Mouse (Mus musculus): ENCODE results near the gene Cidec. TPM values are rescaled to one million over a fixed set of nuclear protein-coding genes. Genes with fewer than 3 reads are reported as not detected.

Cidec gene
- polyA plus RNA-seq, 1 experiment: not detected

DNA sequence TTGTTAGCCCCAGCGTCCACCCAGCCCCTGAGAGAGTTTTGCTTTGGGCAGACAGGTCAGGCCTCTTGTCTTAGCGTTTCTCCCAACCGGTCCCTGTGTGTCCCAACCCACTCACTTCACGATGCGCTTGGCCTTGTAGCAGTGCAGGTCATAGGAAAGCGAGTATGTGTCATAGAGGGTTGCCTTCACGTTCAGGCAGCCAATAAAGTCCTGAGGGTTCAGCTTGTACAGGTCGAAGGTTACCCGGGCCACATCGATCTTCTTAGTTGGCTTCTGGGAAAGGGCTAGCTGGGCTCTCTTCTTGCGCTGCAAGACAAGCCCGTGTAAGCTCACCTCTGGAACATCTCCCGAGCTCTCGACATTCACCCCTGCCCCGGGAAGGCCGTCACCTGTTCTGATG lies 7.6 kb downstream of the Cidec start:
- H3K4me2 ChIP-seq (ENCODE audit: low read depth): no peak overlapping the region
- H3ac ChIP-seq (ENCODE audit: control insufficient read depth, insufficient read length): no peak overlapping the region
- no peaks in the 10 kb centered on the region for H3K79me2 ChIP-seq (ENCODE audit: control insufficient read depth, insufficient read depth)
- peaks cover 8% of the 10 kb centered on the region for H3K27me3 ChIP-seq (ENCODE audit: control insufficient read depth, insufficient read depth, insufficient read length)
- TF ChIP-seq E2F4 (IDR thresholded peaks at IDR 0.05; ENCODE audit: insufficient read depth) (no peak), POLR2A (IDR thresholded peaks at IDR 0.05; ENCODE audit: insufficient read length, low read depth) (no peak)
- H3K36me3 ChIP-seq (ENCODE audit: control insufficient read depth, insufficient read depth): no peaks in the 10 kb centered on the region
- no peak overlapping the region for H3K4me3 ChIP-seq

DNA sequence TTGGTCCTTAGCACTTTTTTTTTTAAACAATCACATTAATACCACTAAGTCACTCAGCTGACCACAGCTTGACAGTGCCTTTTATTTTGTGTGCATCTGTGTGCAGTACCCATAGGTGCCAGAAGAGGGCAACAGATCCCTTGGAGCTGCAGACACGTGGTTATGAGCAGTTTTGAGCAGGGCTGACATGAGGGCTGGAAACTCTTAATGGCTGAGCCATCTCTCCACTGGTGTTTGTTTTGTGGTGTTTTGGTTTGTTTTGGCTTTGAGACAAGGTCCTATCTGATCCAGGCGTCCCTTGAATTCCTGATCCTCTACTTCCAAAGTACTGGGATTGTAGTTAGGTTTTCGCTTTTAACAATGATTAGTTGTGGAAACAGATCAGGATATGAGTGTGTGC lies 8.2 kb downstream of the Cidec start:
- Histone ChIP-seq H3ac (ENCODE audit: control insufficient read depth, insufficient read length) (no peak overlapping the region), H3K27me3 (ENCODE audit: control insufficient read depth, insufficient read depth, insufficient read length) (peaks cover 8% of the 10 kb centered on the region), H3K79me2 (ENCODE audit: control insufficient read depth, insufficient read depth) (no peaks in the 10 kb centered on the region), H3K4me2 (ENCODE audit: low read depth) (no peak overlapping the region), H3K4me3 (no peak overlapping the region), H3K36me3 (ENCODE audit: control insufficient read depth, insufficient read depth) (no peaks in the 10 kb centered on the region)
- TF ChIP-seq USF1 (IDR thresholded peaks at IDR 0.05; ENCODE audit: low read depth) (peak; percentile 22), REST (IDR thresholded peaks at IDR 0.05; ENCODE audit: insufficient read depth, insufficient read length) (no peak), CEBPB (IDR thresholded peaks at IDR 0.05; ENCODE audit: insufficient read depth, poor library complexity, severe bottlenecking) (no peak)

DNA sequence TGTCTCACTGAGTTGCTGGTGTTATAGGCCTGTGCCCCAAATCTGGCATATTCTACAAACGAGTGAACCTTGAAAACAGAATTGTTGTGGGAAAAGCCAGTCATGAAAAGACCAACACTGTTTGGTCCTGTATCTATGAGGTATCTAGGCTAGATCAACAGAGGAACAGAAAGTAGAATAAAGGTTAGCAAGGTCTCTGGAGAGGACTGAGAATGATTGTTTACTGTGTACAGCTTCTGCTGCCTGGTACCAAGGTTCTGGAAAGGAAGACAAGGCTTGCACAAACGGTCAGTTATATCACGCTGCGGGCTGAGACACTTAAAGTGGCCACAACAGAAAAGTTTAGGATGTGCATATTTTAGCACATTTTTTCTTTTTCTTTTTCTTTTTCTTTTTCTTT lies 8.9 kb downstream of the Cidec start:
- H3K79me2 ChIP-seq (ENCODE audit: control insufficient read depth, insufficient read depth): no peaks in the 10 kb centered on the region
- H3K27me3 ChIP-seq (ENCODE audit: control insufficient read depth, insufficient read depth, insufficient read length): peaks cover 8% of the 10 kb centered on the region
- no peaks in the 10 kb centered on the region for H3K36me3 ChIP-seq (ENCODE audit: control insufficient read depth, insufficient read depth)
- no peak overlapping the region for H3K4me3 ChIP-seq
- no peak overlapping the region for H3K4me2 ChIP-seq (ENCODE audit: low read depth)
- TF ChIP-seq MAX (IDR thresholded peaks at IDR 0.05; ENCODE audit: low read depth): no peak
- no peak for TF ChIP-seq USF1 (IDR thresholded peaks at IDR 0.05; ENCODE audit: low read depth)
- TF ChIP-seq REST (IDR thresholded peaks at IDR 0.05; ENCODE audit: insufficient read depth, insufficient read length): no peak
- TF ChIP-seq MYOG (IDR thresholded peaks at IDR 0.05; ENCODE audit: control insufficient read depth in 1 of 3, insufficient read depth in 1 of 3, insufficient read length in 2 of 3, low read depth in 2 of 3): no peak
- TF ChIP-seq POLR2A (IDR thresholded peaks at IDR 0.05; ENCODE audit: insufficient read length, low read depth): no peak
- no peak for TF ChIP-seq POLR2AphosphoS2 (IDR thresholded peaks at IDR 0.05; ENCODE audit: insufficient read length, low read depth)
- no peak for TF ChIP-seq TCF3 (IDR thresholded peaks at IDR 0.05; ENCODE audit: insufficient read length, low read depth)
- no peak for TF ChIP-seq CEBPB (IDR thresholded peaks at IDR 0.05; ENCODE audit: insufficient read depth, poor library complexity, severe bottlenecking)
- no peak for TF ChIP-seq SRF (IDR thresholded peaks at IDR 0.05; ENCODE audit: control insufficient read depth, insufficient read length, low read depth)
- no peak for TF ChIP-seq TCF12 (IDR thresholded peaks at IDR 0.05; ENCODE audit: insufficient read depth, poor library complexity, severe bottlenecking)
- TF ChIP-seq MYOD1 (IDR thresholded peaks at IDR 0.05; ENCODE audit: control insufficient read depth in 1 of 3, insufficient read length in 2 of 3, low read depth in 2 of 3): no peak
- TF ChIP-seq E2F4 (IDR thresholded peaks at IDR 0.05; ENCODE audit: insufficient read depth): no peak
- no peak overlapping the region for H3ac ChIP-seq (ENCODE audit: control insufficient read depth, insufficient read length)

DNA sequence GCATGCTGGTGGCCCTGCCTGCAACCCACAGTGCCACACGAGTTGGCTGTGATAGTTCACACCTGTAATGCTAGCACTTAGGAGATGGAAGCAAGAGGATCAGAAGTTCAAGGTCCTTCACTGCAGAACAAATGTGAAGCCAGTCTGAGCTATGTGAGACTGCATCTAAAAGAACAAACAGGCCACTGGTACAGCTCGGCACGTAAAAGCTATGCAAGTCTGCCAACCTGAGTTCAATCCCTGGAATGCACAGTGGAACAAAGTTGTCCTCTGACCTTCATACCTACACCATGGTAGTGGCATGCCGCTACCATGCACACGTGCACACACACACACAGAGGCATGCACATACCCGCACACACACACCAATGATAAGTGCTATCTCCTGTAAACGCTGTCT lies 11.4 kb downstream of the Cidec start:
- TF ChIP-seq TCF12 (IDR thresholded peaks at IDR 0.05; ENCODE audit: insufficient read depth, poor library complexity, severe bottlenecking) (no peak), CEBPB (IDR thresholded peaks at IDR 0.05; ENCODE audit: insufficient read depth, poor library complexity, severe bottlenecking) (no peak), TCF3 (IDR thresholded peaks at IDR 0.05; ENCODE audit: insufficient read length, low read depth) (no peak), SRF (IDR thresholded peaks at IDR 0.05; ENCODE audit: control insufficient read depth, insufficient read length, low read depth) (no peak), POLR2AphosphoS2 (IDR thresholded peaks at IDR 0.05; ENCODE audit: insufficient read length, low read depth) (no peak), MAX (IDR thresholded peaks at IDR 0.05; ENCODE audit: low read depth) (no peak), USF1 (IDR thresholded peaks at IDR 0.05; ENCODE audit: low read depth) (no peak), POLR2A (IDR thresholded peaks at IDR 0.05; ENCODE audit: insufficient read length, low read depth) (no peak), REST (IDR thresholded peaks at IDR 0.05; ENCODE audit: insufficient read depth, insufficient read length) (no peak), MYOG (IDR thresholded peaks at IDR 0.05; ENCODE audit: control insufficient read depth in 1 of 3, insufficient read depth in 1 of 3, insufficient read length in 2 of 3, low read depth in 2 of 3) (no peak), E2F4 (IDR thresholded peaks at IDR 0.05; ENCODE audit: insufficient read depth) (no peak), MYOD1 (IDR thresholded peaks at IDR 0.05; ENCODE audit: control insufficient read depth in 1 of 3, insufficient read length in 2 of 3, low read depth in 2 of 3) (no peak)
- H3K36me3 ChIP-seq (ENCODE audit: control insufficient read depth, insufficient read depth): no peaks in the 10 kb centered on the region
- no peaks in the 10 kb centered on the region for H3K79me2 ChIP-seq (ENCODE audit: control insufficient read depth, insufficient read depth)
- H3K4me2 ChIP-seq (ENCODE audit: low read depth): no peak overlapping the region
- H3ac ChIP-seq (ENCODE audit: control insufficient read depth, insufficient read length): no peak overlapping the region
- peaks cover 8% of the 10 kb centered on the region for H3K27me3 ChIP-seq (ENCODE audit: control insufficient read depth, insufficient read depth, insufficient read length)
- H3K4me3 ChIP-seq: no peak overlapping the region

DNA sequence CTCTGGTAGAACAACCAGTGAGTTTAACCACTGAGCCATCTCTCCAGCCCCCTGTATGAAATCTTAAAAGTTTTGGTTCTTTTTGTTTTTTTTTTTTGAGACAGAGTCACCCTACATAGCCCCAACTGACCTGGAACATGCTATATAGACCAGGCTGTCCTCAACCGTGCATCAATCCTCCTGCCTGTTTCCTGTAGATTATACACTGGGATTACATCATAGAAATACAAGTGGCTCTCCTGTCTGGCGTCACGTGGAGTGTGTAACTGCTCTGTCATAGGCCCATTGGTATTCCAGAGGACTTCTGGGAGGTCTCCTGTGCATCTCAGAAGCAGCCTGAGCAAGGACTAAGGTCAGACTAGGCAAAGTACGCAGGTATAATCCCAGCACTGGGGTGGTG lies 12.6 kb downstream of the Cidec start:
- Histone ChIP-seq H3K27me3 (ENCODE audit: control insufficient read depth, insufficient read depth, insufficient read length) (peaks cover 8% of the 10 kb centered on the region), H3K4me3 (no peak overlapping the region), H3K36me3 (ENCODE audit: control insufficient read depth, insufficient read depth) (no peaks in the 10 kb centered on the region), H3K79me2 (ENCODE audit: control insufficient read depth, insufficient read depth) (no peaks in the 10 kb centered on the region), H3K4me2 (ENCODE audit: low read depth) (no peak overlapping the region), H3ac (ENCODE audit: control insufficient read depth, insufficient read length) (no peak overlapping the region)
- no peak for TF ChIP-seq TCF3 (IDR thresholded peaks at IDR 0.05; ENCODE audit: insufficient read length, low read depth)
- TF ChIP-seq SRF (IDR thresholded peaks at IDR 0.05; ENCODE audit: control insufficient read depth, insufficient read length, low read depth): no peak
- no peak for TF ChIP-seq E2F4 (IDR thresholded peaks at IDR 0.05; ENCODE audit: insufficient read depth)
- peak; percentile 12 for TF ChIP-seq USF1 (IDR thresholded peaks at IDR 0.05; ENCODE audit: low read depth)

Data from myocyte (in vitro differentiated cells).